Mouse (Mus musculus) bone marrow macrophage, adult 2 months (primary cell): Measurements from ENCODE around the gene H2afj. TPM values are rescaled to one million over a fixed set of nuclear protein-coding genes. Genes with fewer than 3 reads are reported as not detected.
A peak's percentile ranks its signal among the peaks of the same experiment; 100 is the strongest.

ENCODE experiments used
- H3K27ac ChIP-seq: 2 replicates; pipeline ENCODE4 v1.5.1; 2012; ENCODE audit warnings: low read depth, low read length; ENCODE audit not compliant: insufficient read depth
- H3K4me1 ChIP-seq: 2 replicates; pipeline ENCODE4 v1.6.1; 2012; ENCODE audit warnings: low read length; ENCODE audit not compliant: control insufficient read depth, insufficient read depth
- H3K4me3 ChIP-seq: 2 replicates; pipeline ENCODE4 v1.5.1; 2012; ENCODE audit warnings: mild to moderate bottlenecking, low read length, moderate library complexity; ENCODE audit not compliant: insufficient read depth
- CTCF ChIP-seq: IDR thresholded peaks from 2 replicates; pipeline ENCODE4 v1.5.1; 2012; ENCODE audit warnings: low read depth, mild to moderate bottlenecking, low read length, moderate library complexity
- POLR2A ChIP-seq: IDR thresholded peaks from 2 replicates; pipeline ENCODE4 v1.6.1; 2012; ENCODE audit warnings: mild to moderate bottlenecking, low read depth, low read length, borderline replicate concordance
- polyA plus RNA-seq: library from polyadenylated mRNA; stranded (reverse); fragments of >200 nt; gene quantifications from 2 replicates; pipeline ENCODE4 v1.2.4, GENCODE M21; 2012; ENCODE audit not compliant: missing spikeins, insufficient read depth, insufficient read length

The H2afj gene
- polyA plus RNA-seq, 1 experiment, result 58.1 TPM

GRCm38 (mm10) chr6:136817549-136817948, 9.5 kb downstream of the H2afj start:
- H3K4me3 ChIP-seq, result no peak overlapping the region
- TF ChIP-seq POLR2A (no peak), CTCF (no peak)
- no peak overlapping the region for H3K27ac ChIP-seq
- H3K4me1 ChIP-seq, result peaks cover 8% of the 10 kb centered on the region

GRCm38 (mm10) chr6:136820381-136820780, 12.3 kb downstream of the H2afj start:
- H3K27ac ChIP-seq, result no peak overlapping the region
- no peak for TF ChIP-seq POLR2A
- no peak overlapping the region for H3K4me3 ChIP-seq
- peaks cover 7% of the 10 kb centered on the region for H3K4me1 ChIP-seq

GRCm38 (mm10) chr6:136821086-136821485, 13.0 kb downstream of the H2afj start:
- Histone ChIP-seq H3K4me3 (no peak overlapping the region), H3K27ac (no peak overlapping the region), H3K4me1 (peaks cover 5% of the 10 kb centered on the region)
- TF ChIP-seq CTCF (no peak), POLR2A (no peak)

DNA sequence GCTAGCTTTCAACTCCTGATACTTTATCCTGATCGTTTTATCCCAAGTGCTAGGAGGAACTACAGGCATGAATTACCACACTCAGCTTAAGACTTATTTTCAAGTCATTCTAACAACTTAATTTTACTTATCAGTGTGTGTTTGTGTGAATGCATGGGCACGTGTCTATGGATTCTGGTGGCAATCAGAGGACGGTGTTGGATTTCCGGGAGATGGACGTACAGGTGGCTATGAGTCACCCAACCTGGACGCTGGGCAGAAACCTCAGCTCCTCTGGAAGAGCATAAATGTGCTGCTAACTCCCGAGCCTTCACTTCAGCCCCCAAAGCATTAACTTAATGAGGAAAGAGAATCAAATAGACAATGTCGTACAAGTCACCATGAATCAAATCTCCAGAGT, 16.9 kb downstream of the H2afj start:
- H3K27ac ChIP-seq, result no peak overlapping the region
- H3K4me1 ChIP-seq, result peaks cover 11% of the 10 kb centered on the region
- H3K4me3 ChIP-seq, result no peak overlapping the region
- TF ChIP-seq POLR2A (no peak), CTCF (no peak)

DNA sequence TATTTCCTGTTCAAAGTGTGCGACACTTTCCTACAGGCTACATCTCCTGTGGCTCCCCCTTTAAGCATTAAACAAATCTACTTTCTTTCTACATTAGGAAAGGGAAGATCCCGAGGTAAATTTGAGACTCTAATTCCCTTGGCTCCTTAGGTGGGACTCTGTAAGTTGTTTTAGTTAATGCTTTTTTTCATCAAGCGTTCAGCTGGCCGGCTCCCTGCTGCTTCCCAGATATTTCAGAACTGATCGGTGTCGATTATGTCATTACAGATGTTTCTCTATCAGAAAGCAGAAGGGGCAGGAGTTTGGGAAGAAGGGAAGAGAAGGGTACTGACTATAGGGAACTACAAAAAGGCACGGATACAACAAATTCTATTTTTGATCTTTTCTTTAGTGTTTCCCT, 19.1 kb downstream of the H2afj start:
- H3K27ac ChIP-seq, result peak overlapping the region; percentile 74

GRCm38 (mm10) chr6:136827516-136827880, 19.5 kb downstream of the H2afj start, which contains the start of gene BC049715:
TSS of gene BC049715 (plus strand) at chr6:136827626.
- H3K4me3 ChIP-seq, result peak within 1 kb of the TSS; percentile 84
- peaks cover 20% of the 10 kb centered on the region for H3K4me1 ChIP-seq
- TF ChIP-seq POLR2A, result no peak
- no peak for TF ChIP-seq CTCF
- H3K27ac ChIP-seq, result peak within 1 kb of the TSS; percentile 74

More for the DNA sequence above, 19.1 kb downstream of the H2afj start:
- Histone ChIP-seq H3K4me3 (peak overlapping the region; percentile 84), H3K4me1 (peaks cover 18% of the 10 kb centered on the region)
- no peak for TF ChIP-seq POLR2A
- no peak for TF ChIP-seq CTCF

GRCm38 (mm10) chr6:136827881-136828561, 20.0 kb downstream of the H2afj start, which contains the start of gene Wbp11:
TSS of gene Wbp11 (minus strand) at chr6:136828233.
- peaks cover 22% of the 10 kb centered on the region for H3K4me1 ChIP-seq
- peak within 1 kb of the TSS; percentile 84 for H3K4me3 ChIP-seq
- TF ChIP-seq POLR2A, result no peak
- no peak for TF ChIP-seq CTCF
- H3K27ac ChIP-seq, result peak within 1 kb of the TSS; percentile 74

DNA sequence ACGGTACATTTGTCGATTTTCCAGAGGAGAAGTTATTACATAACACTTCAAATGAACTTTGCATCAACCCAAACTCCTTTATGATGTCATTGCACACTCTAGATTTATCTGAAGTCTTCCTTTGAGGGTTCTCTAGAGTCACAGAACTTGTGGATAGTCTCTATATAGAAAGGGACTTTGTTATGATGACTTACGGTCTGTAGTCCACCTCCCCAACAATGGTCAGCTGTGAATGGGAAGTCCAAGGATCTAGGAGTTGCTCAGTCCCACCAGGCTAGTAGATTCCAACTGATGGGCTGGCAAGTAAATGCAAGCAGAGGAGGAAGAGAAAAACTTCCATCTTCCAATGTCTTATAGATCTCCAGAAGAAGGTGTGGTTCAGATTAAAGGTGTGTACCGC, 20.6 kb downstream of the H2afj start:
- H3K27ac ChIP-seq, result peak overlapping the region; percentile 15

DNA sequence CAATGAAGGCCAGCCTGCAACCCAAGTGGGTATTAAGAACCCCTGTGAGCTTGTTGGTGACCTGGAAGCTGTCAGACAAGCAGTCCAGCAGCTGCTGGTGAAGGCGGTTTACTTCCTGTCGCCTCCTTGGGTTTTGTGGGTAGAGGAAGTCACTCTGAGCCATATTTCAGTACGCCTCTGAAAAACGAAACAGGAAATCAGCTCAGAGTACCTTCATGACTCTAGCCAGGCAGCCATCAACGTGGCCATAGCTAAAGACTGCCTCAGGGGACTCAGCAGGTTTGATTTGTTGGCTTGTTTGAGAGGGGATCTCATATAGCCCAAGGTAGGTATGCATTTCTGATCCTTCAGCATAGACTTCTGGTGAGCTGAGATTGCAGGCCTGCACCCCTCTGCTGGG, 23.7 kb downstream of the H2afj start:
- TF ChIP-seq CTCF (no peak), POLR2A (no peak)
- H3K4me3 ChIP-seq, result peak overlapping the region; percentile 66
- H3K4me1 ChIP-seq, result peaks cover 30% of the 10 kb centered on the region
- H3K27ac ChIP-seq, result peak overlapping the region; percentile 78

More for the DNA sequence above, 20.6 kb downstream of the H2afj start:
- no peak for TF ChIP-seq POLR2A
- no peak for TF ChIP-seq CTCF
- Histone ChIP-seq H3K4me1 (peaks cover 23% of the 10 kb centered on the region), H3K4me3 (peak overlapping the region; percentile 58)

GRCm38 (mm10) chr6:136835352-136835751, 27.3 kb downstream of the H2afj start, which contains the start of gene Smco3:
TSS of gene Smco3 (minus strand) at chr6:136835452.
- peaks cover 25% of the 10 kb centered on the region for H3K4me1 ChIP-seq
- no peak within 1 kb of the TSS for H3K27ac ChIP-seq
- TF ChIP-seq POLR2A (no peak), CTCF (no peak)
- H3K4me3 ChIP-seq, result no peak within 1 kb of the TSS
